Mouse (Mus musculus): Measurements from ENCODE around the gene Tst. TPM values are rescaled to one million over a fixed set of nuclear protein-coding genes. Genes with fewer than 3 reads are reported as not detected.
A peak's percentile ranks its signal among the peaks of the same experiment; 100 is the strongest.

Gene Tst
- total RNA-seq, 2 experiments from 2014 or later: 16.9 to 20.1 TPM

GRCm38 (mm10) chr15:78429871-78430622 is 24.3 kb upstream of the Tst start:
- no peak for DNase-seq

DNA sequence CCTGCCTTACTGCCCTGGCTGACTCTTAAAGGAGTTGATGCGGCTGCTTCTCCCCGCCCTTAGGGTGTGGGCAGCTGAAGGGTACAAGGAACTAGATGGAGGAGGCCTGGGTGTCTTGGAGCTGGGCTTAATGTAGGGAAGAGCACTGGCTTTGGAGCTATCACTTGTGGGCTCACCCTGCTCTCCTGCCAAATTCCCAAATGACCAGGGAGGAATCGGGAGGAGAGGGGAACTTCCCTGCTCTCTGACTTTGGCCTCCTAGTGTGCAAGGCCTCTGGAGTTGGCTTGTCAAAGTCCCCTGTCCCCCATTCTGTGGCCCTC is 23.4 kb upstream of the Tst start:
- DNase-seq: no peak

DNA sequence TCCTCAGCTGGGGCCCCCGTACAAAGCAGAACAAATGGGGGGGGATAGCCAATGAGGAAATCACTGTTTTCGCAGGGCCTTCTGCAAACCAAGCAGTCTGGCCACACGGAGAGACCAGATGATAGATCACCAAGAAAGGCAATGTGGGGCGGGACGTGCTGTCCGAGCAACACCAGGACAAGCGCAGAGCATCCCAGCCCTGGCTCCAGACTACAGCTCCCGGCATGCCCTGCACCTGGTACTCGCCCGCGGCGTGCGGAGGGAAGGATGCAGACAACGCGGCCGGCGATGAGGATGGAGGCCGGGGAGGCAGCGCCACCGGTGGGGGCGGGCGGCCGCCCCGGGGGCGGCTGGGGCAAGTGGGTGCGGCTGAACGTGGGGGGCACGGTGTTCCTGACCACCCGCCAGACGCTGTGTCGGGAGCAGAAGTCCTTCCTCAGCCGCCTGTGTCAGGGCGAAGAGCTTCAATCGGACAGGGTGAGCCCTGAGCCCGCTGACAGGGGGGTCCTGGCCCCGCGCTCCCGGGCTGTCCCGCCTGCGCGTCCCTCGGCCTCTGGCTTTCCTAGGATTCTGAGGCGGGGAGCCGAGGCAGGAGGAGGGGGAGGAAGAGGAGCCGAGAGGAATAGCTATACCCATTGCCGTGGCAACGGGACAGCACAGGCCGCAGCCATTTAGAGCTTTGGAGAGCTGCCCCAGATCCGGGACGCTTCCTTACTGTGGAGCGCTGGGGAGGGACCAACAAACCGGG is 22.9 kb upstream of the Tst start, which contains the start of gene Kctd17:
Gene Kctd17 (plus strand): TSS at position 174 of the 748 bp plus-strand sequence.
- DNase-seq: peak; percentile 80

DNA sequence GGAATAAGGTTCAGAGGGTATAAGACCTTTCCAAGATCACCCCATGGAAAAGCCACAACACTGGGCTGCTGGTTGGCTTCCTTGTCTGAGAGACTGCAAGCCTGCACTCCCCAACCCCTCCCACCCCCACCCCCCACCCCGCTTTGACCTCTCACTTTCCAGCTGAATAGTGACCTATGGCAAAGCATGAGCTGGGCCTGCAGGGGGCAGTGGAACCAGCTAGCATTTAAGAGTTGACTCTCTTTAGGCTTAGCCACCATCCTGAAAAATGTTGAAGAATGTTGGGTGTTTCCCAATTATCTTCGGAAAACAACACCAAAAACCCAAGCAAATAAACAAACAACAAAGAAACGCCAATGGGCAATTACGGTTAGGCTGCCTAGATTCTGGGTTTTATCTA is 19.5 kb upstream of the Tst start:
- DNase-seq: no peak

DNA sequence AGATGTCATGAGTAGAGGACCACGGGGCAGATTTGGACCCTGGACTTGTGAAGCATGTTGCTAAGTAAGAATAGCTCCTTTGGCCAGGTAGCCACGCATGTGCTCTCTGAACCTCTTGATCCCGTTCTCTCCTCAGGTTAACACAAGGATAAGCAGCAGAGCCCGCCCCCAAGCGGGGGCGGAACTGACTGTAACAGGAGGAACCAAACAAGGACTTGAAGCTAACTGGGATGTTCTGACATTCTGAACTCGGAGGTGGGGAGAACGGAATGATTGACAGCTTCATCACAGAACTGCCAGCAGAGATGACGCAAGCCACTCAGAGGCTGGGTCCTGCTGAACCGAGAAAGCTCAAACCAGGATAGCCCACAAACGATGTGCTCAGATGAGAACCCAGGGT is 18.8 kb upstream of the Tst start:
- no peak for DNase-seq

- DNase-seq: peak; percentile 87
Measured at GRCm38 (mm10) chr15:78422046-78422956, 16.6 kb upstream of the Tst start.

- no peak for DNase-seq
Measured at GRCm38 (mm10) chr15:78420395-78420794, 14.7 kb upstream of the Tst start.

DNA sequence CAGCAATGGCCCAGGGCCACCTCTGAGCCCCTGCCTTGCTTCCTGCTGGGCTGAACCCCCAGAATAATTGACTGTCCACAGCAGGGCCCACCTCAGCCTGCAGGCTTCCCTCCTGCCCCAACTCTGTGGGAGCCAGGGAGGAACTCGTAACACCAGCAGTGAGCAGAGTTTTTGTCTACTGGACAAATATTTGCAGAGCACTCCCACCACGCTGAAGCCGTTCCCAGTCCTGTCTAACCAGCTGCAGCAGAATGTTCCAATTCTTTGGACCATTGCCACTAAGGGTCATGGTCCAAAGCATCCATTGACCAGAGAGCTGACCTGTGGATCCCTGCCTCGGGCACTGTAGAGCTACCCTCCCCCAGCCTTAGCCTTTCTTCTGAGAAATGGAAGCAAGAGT is 11.2 kb upstream of the Tst start:
- DNase-seq: no peak

DNA sequence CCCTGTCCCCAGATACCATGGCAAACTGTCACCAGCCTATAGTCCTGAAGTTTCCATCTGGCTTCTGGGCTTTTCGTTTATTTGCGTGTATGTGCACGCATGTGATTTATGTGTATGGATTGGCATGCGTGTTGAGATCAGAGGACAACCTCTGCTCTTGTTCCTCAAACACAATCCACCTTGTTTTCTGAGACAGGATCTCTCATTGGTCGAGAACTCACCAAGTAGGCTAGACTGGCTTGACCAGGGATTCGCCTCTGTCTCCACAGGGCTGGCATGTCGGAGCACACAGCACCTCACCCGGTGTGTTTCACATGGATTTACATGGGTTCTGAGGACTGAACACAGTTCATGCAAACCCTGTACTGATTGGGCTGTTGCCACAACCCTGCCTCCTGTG is 8.4 kb upstream of the Tst start:
- DNase-seq: no peak

DNA sequence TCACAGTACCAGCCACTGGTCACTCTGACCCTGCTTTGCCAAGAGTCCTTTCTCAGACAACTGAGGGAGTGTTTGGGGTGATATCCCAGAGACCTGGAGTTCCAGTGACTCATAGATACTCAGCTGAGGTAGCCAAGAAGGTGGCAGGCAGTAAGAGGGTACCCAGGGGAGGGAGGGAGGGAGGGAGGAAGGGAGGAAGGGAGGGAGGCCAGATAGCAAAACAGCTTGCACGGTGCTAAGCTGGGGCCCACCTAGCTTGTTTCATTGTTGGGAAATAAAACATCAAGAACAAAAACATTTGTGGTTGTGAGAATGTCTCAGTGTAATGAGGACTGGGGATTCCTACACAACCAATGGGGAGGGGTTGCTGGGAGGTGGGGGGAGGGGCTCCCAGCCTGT is 8.0 kb upstream of the Tst start:
- DNase-seq: no peak

GRCm38 (mm10) chr15:78413083-78413718 is 7.5 kb upstream of the Tst start:
- DNase-seq: no peak

DNA sequence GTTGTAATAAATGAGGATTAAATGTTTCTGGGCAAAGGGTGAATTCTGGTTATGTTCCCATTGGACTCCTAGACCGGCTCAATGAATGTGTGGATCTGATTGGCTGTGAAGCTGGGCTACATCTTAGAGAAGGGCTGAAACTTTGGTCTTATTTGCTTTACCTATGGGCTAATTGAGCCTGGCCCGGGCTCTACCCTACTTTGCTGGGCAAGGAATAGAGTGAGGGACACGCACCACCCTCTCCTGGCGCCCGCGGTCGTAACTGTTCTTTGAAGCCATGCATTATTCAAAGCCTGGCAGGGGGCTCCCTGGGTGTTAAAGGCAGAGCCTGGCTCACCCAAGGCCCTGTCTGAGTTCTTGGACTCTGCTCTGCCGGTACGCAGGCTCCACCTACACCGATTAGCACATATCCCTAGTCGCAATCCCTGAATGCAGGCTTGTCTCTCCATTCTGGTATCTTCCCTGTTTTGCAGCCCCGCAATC is 3.9 kb upstream of the Tst start:
- DNase-seq: no peak

- DNase-seq: peak; percentile 90
Measured at GRCm38 (mm10) chr15:78406293-78406934, 707 bp upstream of the Tst start, which contains the start of gene Mpst. Gene Mpst, plus strand, starts transcription at chr15:78406416.

- DNase-seq: no peak
Measured at GRCm38 (mm10) chr15:78405098-78405497, 609 bp downstream of the Tst start.

DNA sequence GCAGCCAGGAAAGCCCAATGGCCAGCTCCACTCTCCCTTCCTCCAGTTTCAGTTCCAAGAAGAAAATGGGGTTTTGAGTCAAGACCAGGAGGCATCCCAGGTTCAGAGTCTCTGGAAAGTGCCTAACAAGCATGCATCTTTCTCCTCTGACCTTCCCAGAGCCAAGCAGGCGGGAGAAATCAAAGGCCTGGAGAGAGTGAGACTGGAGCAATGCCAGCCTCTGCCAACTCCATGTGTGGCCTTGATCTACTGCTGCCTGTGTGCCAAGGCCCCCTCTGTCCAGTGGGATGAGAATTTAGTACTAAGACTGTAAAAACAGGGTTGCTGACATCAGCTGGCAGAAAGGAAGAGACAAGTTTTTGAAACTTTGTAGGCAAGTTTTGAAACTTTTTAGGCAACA is 1.8 kb downstream of the Tst start:
- peak; percentile 74 for DNase-seq

GRCm38 (mm10) chr15:78403301-78403741 is 2.4 kb downstream of the Tst start:
- no peak for DNase-seq

GRCm38 (mm10) chr15:78402423-78402822 is 3.3 kb downstream of the Tst start:
- DNase-seq: peak; percentile 54

- DNase-seq: peak; percentile 88
Measured at GRCm38 (mm10) chr15:78401921-78402320, 3.8 kb downstream of the Tst start.

GRCm38 (mm10) chr15:78401345-78401744 is 4.4 kb downstream of the Tst start:
- DNase-seq: no peak

DNA sequence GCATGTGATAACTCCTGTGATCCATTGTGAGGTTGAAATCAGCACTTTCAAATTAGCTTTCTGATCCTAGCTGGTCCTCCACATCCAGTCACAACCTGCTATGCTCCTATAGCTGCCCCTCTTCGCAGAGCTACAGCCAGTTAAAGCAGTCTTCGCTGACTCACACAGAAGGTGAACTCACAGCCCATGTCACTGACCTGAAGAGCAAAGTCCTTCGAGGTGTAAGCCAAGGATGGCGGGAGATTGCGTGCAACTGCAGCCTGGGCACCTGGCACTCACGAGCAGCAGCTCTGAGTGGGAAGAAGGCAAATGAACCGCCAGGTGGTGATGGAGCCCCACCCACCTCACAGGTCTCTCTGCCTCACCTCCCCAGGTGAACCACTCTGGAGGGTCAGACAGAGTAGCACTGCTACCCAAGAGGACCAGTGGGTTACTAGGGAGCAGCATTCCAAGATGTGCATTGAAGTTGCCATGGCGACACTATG is 10.2 kb downstream of the Tst start, which contains the start of gene Tex33:
Gene Tex33 (minus strand): TSS at position 435 of the 485 bp plus-strand sequence.
- no peak for DNase-seq

- no peak for DNase-seq
Measured at GRCm38 (mm10) chr15:78390855-78391254, 14.9 kb downstream of the Tst start.

Data from heart, postnatal 4 days (tissue).